Mouse (Mus musculus) liver, embryonic 14.5 days (tissue): ENCODE measurements around the gene Apol9a.

ENCODE experiments used
- CTCF ChIP-seq: IDR thresholded peaks from 2 replicates; pipeline ENCODE4 v1.5.1; 2016; ENCODE audit warnings: antibody characterized with exemption, low read depth, control low read depth
- EP300 ChIP-seq: IDR thresholded peaks from 2 replicates; pipeline ENCODE4 v1.6.1; 2016; ENCODE audit warnings: antibody characterized with exemption, low read depth

DNA sequence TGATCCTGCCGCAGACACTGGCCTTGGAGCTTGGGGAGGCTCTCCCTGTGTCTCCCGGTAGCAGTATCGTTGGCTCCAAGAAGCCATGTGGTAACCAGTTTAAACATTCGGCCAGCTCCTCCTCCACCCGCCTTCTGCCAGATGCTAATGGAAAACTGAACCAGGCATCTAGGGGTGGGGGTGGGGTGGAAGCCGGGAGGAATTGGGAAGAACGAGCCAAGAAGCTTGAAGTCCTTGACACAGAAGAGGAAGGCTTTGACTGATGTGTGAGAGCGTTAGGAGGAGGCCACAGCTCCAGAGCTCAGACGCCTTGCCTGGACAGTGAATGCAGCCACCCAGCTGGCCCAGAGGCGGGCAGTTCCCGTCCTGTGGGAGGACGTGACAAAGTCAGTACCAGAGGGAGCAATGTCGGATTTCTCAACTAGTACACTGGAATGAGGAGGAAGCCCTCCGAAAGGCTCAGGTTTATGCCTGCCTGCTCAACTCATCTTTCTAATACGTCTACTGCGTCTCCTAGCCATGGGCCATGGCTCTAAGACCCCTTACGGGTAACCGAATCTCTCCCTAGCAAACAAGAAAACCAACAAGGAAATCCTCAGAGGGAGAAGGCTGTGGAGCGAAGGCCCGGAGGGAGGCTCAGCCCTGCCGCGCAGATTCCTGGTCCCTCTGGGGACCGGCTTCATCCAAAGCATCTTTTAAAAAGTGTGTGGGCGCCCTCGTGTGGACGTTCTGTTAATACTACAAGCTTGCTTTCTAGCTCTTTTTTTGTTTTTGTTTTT is 44.0 kb downstream of the Apol9a start:
- TF ChIP-seq CTCF (peak; percentile 62), EP300 (no peak)
